Mouse (Mus musculus) C2C12 (cell line): ENCODE measurements around the gene Olfr800. TPM values are rescaled to one million over a fixed set of nuclear protein-coding genes. Genes with fewer than 3 reads are reported as not detected.

Experiments used
- H3K27me3 ChIP-seq: one replicate; pipeline ENCODE4 v1.6.1; 2011; ENCODE audit not compliant: control insufficient read depth, insufficient read depth, insufficient read length
- H3K36me3 ChIP-seq: one replicate; pipeline ENCODE4 v1.6.1; 2011; ENCODE audit not compliant: control insufficient read depth, insufficient read depth
- H3K4me3 ChIP-seq: one replicate; pipeline ENCODE4 v1.5.1; 2011; ENCODE audit warnings: mild to moderate bottlenecking, control low read depth; ENCODE audit not compliant: poor library complexity, insufficient read depth, severe bottlenecking
- H3K79me2 ChIP-seq: one replicate; pipeline ENCODE4 v1.6.1; 2011; ENCODE audit not compliant: control insufficient read depth, insufficient read depth
- H3K79me3 ChIP-seq: one replicate; pipeline ENCODE4 v1.6.1; 2011; ENCODE audit warnings: low read depth, control low read depth
- H3ac ChIP-seq: one replicate; pipeline ENCODE3; 2011; ENCODE audit warnings: low read depth; ENCODE audit not compliant: control insufficient read depth, insufficient read length
- CEBPB ChIP-seq: IDR thresholded peaks from one replicate; pipeline ENCODE4 v1.6.1; 2011; ENCODE audit warnings: low read depth, mild to moderate bottlenecking, control low read depth, moderate library complexity
- CTCF ChIP-seq: IDR thresholded peaks from one replicate; pipeline ENCODE4 v1.5.1; 2011; ENCODE audit not compliant: control insufficient read depth, insufficient read depth, insufficient read length
- FOSL1 ChIP-seq: IDR thresholded peaks from one replicate; pipeline ENCODE4 v1.8.0; 2011; ENCODE audit warnings: mild to moderate bottlenecking, low read length; ENCODE audit not compliant: poor library complexity, insufficient read depth, severe bottlenecking
- MAX ChIP-seq: IDR thresholded peaks from one replicate; pipeline ENCODE4 v1.6.1; 2011; ENCODE audit warnings: mild to moderate bottlenecking, control low read depth
- MYOD1 ChIP-seq: IDR thresholded peaks from one replicate; pipeline ENCODE4 v1.6.1; 2011; ENCODE audit warnings: low read depth; ENCODE audit not compliant: control insufficient read depth, insufficient read length
- MYOG ChIP-seq: IDR thresholded peaks from one replicate; pipeline ENCODE4 v1.6.1; 2011; ENCODE audit not compliant: control insufficient read depth, insufficient read length; ENCODE audit errors: extremely low read depth
- USF1 ChIP-seq: IDR thresholded peaks from one replicate; pipeline ENCODE4 v1.6.1; 2011; ENCODE audit warnings: low read depth, mild to moderate bottlenecking, control low read depth, moderate library complexity
- long read RNA-seq, 2 experiments: library from polyadenylated mRNA; unstranded; transcript quantifications; one replicate each; pipeline ENCODE4 v2.0.0; 2019 to 2020
- polyA plus RNA-seq: library from polyadenylated mRNA; unstranded; fragments of >200 nt; fragmentation: generic; extraction: Trizol; gene quantifications from one replicate; pipeline ENCODE4 v1.2.1, GENCODE M21; 2012; ENCODE audit warnings: missing spikeins

Gene Olfr800
- polyA plus RNA-seq, result not detected
- long read RNA-seq, experiment 1, result 0 reads
- long read RNA-seq, experiment 2, result 0 reads

GRCm38 (mm10) chr10:129657394-129657793, at the start of gene Olfr800:
Gene Olfr800 (plus strand): TSS chr10:129657694.
- Histone ChIP-seq H3ac (no peak within 1 kb of the TSS), H3K79me2 (no peaks in the 10 kb centered on the region), H3K4me3 (no peak within 1 kb of the TSS), H3K79me3 (no peaks in the 10 kb centered on the region), H3K36me3 (no peaks in the 10 kb centered on the region), H3K27me3 (no peaks in the 10 kb centered on the region)
- no peak for TF ChIP-seq FOSL1
- no peak for TF ChIP-seq MAX
- no peak for TF ChIP-seq USF1
- TF ChIP-seq MYOG, result no peak
- TF ChIP-seq CEBPB, result no peak
- TF ChIP-seq CTCF, result no peak
- TF ChIP-seq MYOD1, result no peak

- H3K4me3 ChIP-seq, result no peak within 1 kb of the TSS
- H3ac ChIP-seq, result no peak within 1 kb of the TSS
- no peak for TF ChIP-seq CTCF
- TF ChIP-seq FOSL1, result no peak
- TF ChIP-seq MAX, result no peak
- TF ChIP-seq MYOD1, result no peak
- TF ChIP-seq MYOG, result no peak
- no peak for TF ChIP-seq CEBPB
- TF ChIP-seq USF1, result no peak
- no peaks in the 10 kb centered on the region for H3K27me3 ChIP-seq
- no peaks in the 10 kb centered on the region for H3K79me2 ChIP-seq
- no peaks in the 10 kb centered on the region for H3K36me3 ChIP-seq
- H3K79me3 ChIP-seq, result no peaks in the 10 kb centered on the region
Measured at GRCm38 (mm10) chr10:129612470-129612869, 45.0 kb upstream of the Olfr800 start, which contains the start of gene Olfr796. Gene Olfr796 (minus strand): TSS chr10:129612570.

- TF ChIP-seq FOSL1 (no peak), MAX (no peak), MYOD1 (no peak)
- Histone ChIP-seq H3K4me3 (no peak overlapping the region), H3ac (no peak overlapping the region), H3K36me3 (no peaks in the 10 kb centered on the region), H3K79me3 (no peaks in the 10 kb centered on the region), H3K79me2 (no peaks in the 10 kb centered on the region), H3K27me3 (no peaks in the 10 kb centered on the region)
Measured at GRCm38 (mm10) chr10:129621724-129622123, 35.8 kb upstream of the Olfr800 start.

- H3K27me3 ChIP-seq, result no peaks in the 10 kb centered on the region
- H3K79me2 ChIP-seq, result no peaks in the 10 kb centered on the region
- H3ac ChIP-seq, result no peak overlapping the region
- H3K36me3 ChIP-seq, result no peaks in the 10 kb centered on the region
- no peak overlapping the region for H3K4me3 ChIP-seq
- TF ChIP-seq FOSL1 (no peak), CEBPB (no peak), MYOD1 (no peak), MYOG (no peak), CTCF (no peak), USF1 (no peak), MAX (no peak)
- no peaks in the 10 kb centered on the region for H3K79me3 ChIP-seq
Measured at GRCm38 (mm10) chr10:129623251-129623650, 34.2 kb upstream of the Olfr800 start.

GRCm38 (mm10) chr10:129627834-129628233, 29.7 kb upstream of the Olfr800 start, which contains the start of gene Olfr798:
Gene Olfr798 (minus strand): TSS chr10:129627934.
- Histone ChIP-seq H3K27me3 (no peaks in the 10 kb centered on the region), H3K4me3 (no peak within 1 kb of the TSS)
- TF ChIP-seq MYOG, result no peak
- no peak for TF ChIP-seq CEBPB
- TF ChIP-seq MYOD1, result no peak
- no peak for TF ChIP-seq FOSL1
- TF ChIP-seq USF1, result no peak
- TF ChIP-seq CTCF, result no peak
- no peak for TF ChIP-seq MAX

GRCm38 (mm10) chr10:129637184-129637583, 20.3 kb upstream of the Olfr800 start, which contains the start of gene Olfr799:
Gene Olfr799 (plus strand): TSS chr10:129637484.
- TF ChIP-seq CEBPB (no peak), CTCF (no peak), MYOD1 (no peak), MYOG (no peak), MAX (no peak), USF1 (no peak), FOSL1 (no peak)
- Histone ChIP-seq H3K36me3 (no peaks in the 10 kb centered on the region), H3K4me3 (no peak within 1 kb of the TSS), H3K79me2 (no peaks in the 10 kb centered on the region), H3K27me3 (no peaks in the 10 kb centered on the region), H3ac (no peak within 1 kb of the TSS), H3K79me3 (no peaks in the 10 kb centered on the region)

More at GRCm38 (mm10) chr10:129627834-129628233, 29.7 kb upstream of the Olfr800 start, which contains the start of gene Olfr798:
- Histone ChIP-seq H3ac (no peak within 1 kb of the TSS), H3K79me2 (no peaks in the 10 kb centered on the region), H3K79me3 (no peaks in the 10 kb centered on the region), H3K36me3 (no peaks in the 10 kb centered on the region)
